Mouse (Mus musculus) spleen, adult 2 months (tissue): ENCODE measurements at regions not wholly inside any gene's neighbourhood (a gene's known extent, or its start where the extent isn't known, plus 50 kb on each side); places are given as distances from the start of the nearest gene placed in this dataset.

Source experiments
- CTCF ChIP-seq: fragments of 200-500 bp; IDR thresholded peaks from 2 replicates; pipeline ENCODE4 v1.5.1; 2011; ENCODE audit warnings: mild to moderate bottlenecking, inconsistent platforms; ENCODE audit not compliant: insufficient read depth, insufficient read length, insufficient replicate concordance; ENCODE audit errors: extremely low read depth
- POLR2A ChIP-seq: fragments of 200-500 bp; IDR thresholded peaks from 2 replicates; pipeline ENCODE4 v1.6.1; 2011; ENCODE audit warnings: low read depth, low read length, inconsistent platforms

GRCm38 (mm10) chr2:51388390-51388789, 238.9 kb upstream of the Tas2r134 start:
- no peak for TF ChIP-seq POLR2A
- TF ChIP-seq CTCF = no peak
